8 mouse cellular contexts compared by ENCODE assay signal in the genomic region with DNA sequence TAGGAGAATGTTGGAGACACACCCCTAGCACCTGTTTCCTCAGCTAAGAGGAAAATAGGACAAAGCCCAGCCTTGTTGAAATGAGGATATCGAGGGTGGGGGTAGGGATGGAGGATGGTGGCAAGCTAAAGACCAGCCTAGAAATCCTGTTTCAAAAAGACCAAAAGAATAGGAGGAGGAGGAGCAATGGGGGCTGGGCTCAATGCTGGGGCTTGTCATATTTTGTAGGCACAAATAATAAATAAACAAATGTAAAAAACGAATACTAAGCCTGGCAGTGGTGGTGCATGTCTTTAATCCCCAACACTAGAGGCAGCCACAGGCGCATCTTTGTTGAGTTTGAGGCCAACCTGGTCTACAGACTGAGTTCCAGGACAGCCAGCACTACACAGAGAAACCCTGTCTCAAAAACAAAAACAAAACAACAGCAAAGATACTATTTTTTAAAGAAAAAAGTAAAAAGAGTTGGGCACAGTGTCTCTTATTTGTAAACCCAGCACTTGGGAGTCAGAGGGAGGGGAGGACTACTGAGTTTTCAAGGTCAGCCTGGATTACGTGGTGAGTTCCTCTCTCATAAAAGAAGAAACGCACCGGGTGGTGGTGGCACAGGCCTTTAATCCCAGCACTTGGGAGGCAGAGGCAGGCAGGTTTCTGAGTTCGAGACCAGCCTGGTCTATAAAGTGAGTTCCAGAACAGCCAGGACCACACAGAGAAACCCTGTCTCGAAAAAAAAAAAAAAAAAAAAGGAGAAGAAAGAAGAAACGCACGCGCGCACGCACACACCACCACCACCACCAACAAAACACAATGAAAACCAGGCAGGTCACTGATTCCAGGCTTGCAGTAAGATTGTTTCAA. TPM values are rescaled to one million over a fixed set of nuclear protein-coding genes. Genes with fewer than 3 reads are reported as not detected.
DNase-seq lines count a peak whose midpoint lies in the region; ATAC-seq and TF ChIP-seq lines count a peak whose summit lies in the region.

No protein-coding gene starts in this region.

- H3K9me3 ChIP-seq in kidney, embryonic 14.5 days (ENCODE audit: control insufficient read depth, low read length): no peaks in the 10 kb centered on the region
- no peaks in the 10 kb centered on the region for H3K9me3 ChIP-seq in forebrain, postnatal 0 days (ENCODE audit: low read length)
- no peaks in the 10 kb centered on the region for H3K9me3 ChIP-seq in midbrain, embryonic 10.5 days (replicated peaks)

- peak overlapping the region; percentile 58 for H3K4me3 ChIP-seq in kidney, embryonic 14.5 days (ENCODE audit: low read length)
- H3K4me3 ChIP-seq in bone marrow, adult 2 months (replicated peaks; ENCODE audit: control insufficient read depth, low read depth, low read length): peak overlapping the region; percentile 20
- H3K4me3 ChIP-seq in forebrain, postnatal 0 days (ENCODE audit: low read depth, low read length): peak overlapping the region; percentile 49
- peak overlapping the region; percentile 58 for H3K4me3 ChIP-seq in midbrain, embryonic 10.5 days

- H3K27me3 ChIP-seq in kidney, embryonic 14.5 days (ENCODE audit: control insufficient read depth, insufficient read depth, low read length): no peaks in the 10 kb centered on the region
- H3K27me3 ChIP-seq in forebrain, postnatal 0 days (ENCODE audit: insufficient read depth, low read length): no peaks in the 10 kb centered on the region
- peaks cover 17% of the 10 kb centered on the region for H3K27me3 ChIP-seq in midbrain, embryonic 10.5 days (ENCODE audit: low read depth, poor library complexity, severe bottlenecking)

- H3K36me3 ChIP-seq in kidney, embryonic 14.5 days (ENCODE audit: control insufficient read depth, insufficient read depth, low read length): peaks cover 19% of the 10 kb centered on the region
- H3K36me3 ChIP-seq in forebrain, postnatal 0 days (ENCODE audit: insufficient read depth): peaks cover 14% of the 10 kb centered on the region
- H3K36me3 ChIP-seq in midbrain, embryonic 10.5 days: peaks cover 24% of the 10 kb centered on the region

- no peak for TF ChIP-seq CTCF in bone marrow, adult 2 months (IDR thresholded peaks at IDR 0.05; ENCODE audit: control insufficient read depth, insufficient read depth, low read length)
- no peak for TF ChIP-seq CTCF in forebrain, postnatal 0 days (IDR thresholded peaks at IDR 0.05; ENCODE audit: low read depth)

- H3K9ac ChIP-seq in kidney, embryonic 14.5 days (ENCODE audit: low read depth, low read length): peak overlapping the region; percentile 65; the same call in 1 of the 2 replicates
- peak overlapping the region; percentile 51 for H3K9ac ChIP-seq in forebrain, postnatal 0 days

- 85% methylated on average over 13 of the region's 13 CpGs for WGBS in kidney, embryonic 14.5 days
- WGBS in bone marrow, adult 2 months: 75% methylated on average over 13 of the region's 13 CpGs
- whole genome bisulfite sequencing in forebrain, postnatal 0 days: 82% methylated on average over 13 of the region's 13 CpGs
- WGBS in midbrain, embryonic 10.5 days: 86% methylated on average over 13 of the region's 13 CpGs

- peak overlapping the region; percentile 20; the same call in 1 of the 2 replicates for H3K27ac ChIP-seq in kidney, embryonic 14.5 days (ENCODE audit: low read depth, low read length)
- H3K27ac ChIP-seq in bone marrow, adult 2 months (ENCODE audit: control insufficient read depth, insufficient read depth, low read depth, low read length, poor library complexity): 0 out of 2 replicates have a peak overlapping the region, but pooled peaks have one; percentile 3
- peak overlapping the region; percentile 93 for H3K27ac ChIP-seq in forebrain, postnatal 0 days (ENCODE audit: low read depth, low read length)
- H3K27ac ChIP-seq in midbrain, embryonic 10.5 days (replicated peaks): peak overlapping the region; percentile 89

- no peak for DNase-seq in kidney, postnatal 14 days
- no peak for DNase-seq in forebrain, postnatal 0 days
- no peak for DNase-seq in midbrain, embryonic 10.5 days (ENCODE audit: low spot score)
- DNase-seq in adrenal gland, postnatal 36 days: no peak
- DNase-seq in left cerebral cortex, adult 9 months (ENCODE audit: low spot score in 2 of 2): no peak

- 0 out of 2 replicates have a peak, but pooled peaks cover 9% of the 10 kb centered on the region for H3K4me1 ChIP-seq in kidney, embryonic 14.5 days (ENCODE audit: control insufficient read depth, insufficient read depth, low read length)
- peaks cover 1% of the 10 kb centered on the region; the same call in 1 of the 2 replicates for H3K4me1 ChIP-seq in bone marrow, adult 2 months (ENCODE audit: control insufficient read depth, insufficient read depth, low read length)
- H3K4me1 ChIP-seq in forebrain, postnatal 0 days (ENCODE audit: insufficient read depth): peaks cover 12% of the 10 kb centered on the region
- H3K4me1 ChIP-seq in midbrain, embryonic 10.5 days: peaks cover 40% of the 10 kb centered on the region

- no peak for ATAC-seq in kidney, embryonic 14.5 days (ENCODE audit: low FRiP score, low TSS enrichment)
- ATAC-seq in forebrain, postnatal 0 days: no peak
- ATAC-seq in erythroid progenitor cell, adult 5-6 weeks (replicated peaks; ENCODE audit: low FRiP score, poor library complexity, severe bottlenecking): no peak

- peak overlapping the region; percentile 62 for H3K4me2 ChIP-seq in kidney, embryonic 14.5 days (replicated peaks; ENCODE audit: low read depth, low read length)
- H3K4me2 ChIP-seq in forebrain, postnatal 0 days (ENCODE audit: low read depth): peak overlapping the region; percentile 55

- TF ChIP-seq POLR2A in bone marrow, adult 2 months (IDR thresholded peaks at IDR 0.05; ENCODE audit: borderline replicate concordance, control insufficient read depth, low read depth, low read length): no peak

RNA-seq across cellular contexts. Expression of a gene that starts 0.9 kb away (rescaled TPM):
- polyA plus RNA-seq in kidney, embryonic 14.5 days (2014; fragmentation: Nextera tagmentation; extraction: Ambion mirVana): 24.3 and 27.9 TPM in 2 replicates
- 9.3 and 12.3 TPM in 2 replicates for polyA plus RNA-seq in bone marrow, adult 2 months (2011; ENCODE audit: insufficient read depth, insufficient read length, low replicate concordance, missing spikeins)
- 12.9 and 15.2 TPM in 2 replicates for total RNA-seq in forebrain, postnatal 0 days (2014; rRNA removed)
- 12.9 and 15.2 TPM in 2 replicates for polyA plus RNA-seq in forebrain, postnatal 0 days (2015; fragmentation: Nextera tagmentation; extraction: Ambion mirVana)
- 31.0 and 34.0 TPM in 2 replicates for polyA plus RNA-seq in midbrain, embryonic 10.5 days (2016; fragmentation: Nextera tagmentation; extraction: Ambion mirVana)
- total RNA-seq in erythroid progenitor cell, adult 5-6 weeks (2015; ENCODE audit: low replicate concordance): 3.8 and 5.4 TPM in 2 replicates
- 1.7 and 5.4 TPM in 2 replicates for total RNA-seq in erythroid progenitor cell, adult 5-6 weeks (2017; ENCODE audit: low replicate concordance)
- 10 to 100 TPM; 13.1 to 15.8 TPM for total RNA-seq in adrenal gland, postnatal 36 days (2021)

RNA-seq across cellular contexts. Expression of a gene that starts 5.5 kb away (rescaled TPM):
- polyA plus RNA-seq in kidney, embryonic 14.5 days (2014; fragmentation: Nextera tagmentation; extraction: Ambion mirVana): 2.0 and 2.2 TPM in 2 replicates
- polyA plus RNA-seq in bone marrow, adult 2 months (2011; ENCODE audit: insufficient read depth, insufficient read length, low replicate concordance, missing spikeins): 8.5 and 34.4 TPM in 2 replicates
- total RNA-seq in forebrain, postnatal 0 days (2014; rRNA removed): 2.1 and 3.4 TPM in 2 replicates
- polyA plus RNA-seq in forebrain, postnatal 0 days (2015; fragmentation: Nextera tagmentation; extraction: Ambion mirVana): 6.4 and 7.7 TPM in 2 replicates
- 2.1 and 2.3 TPM in 2 replicates for polyA plus RNA-seq in midbrain, embryonic 10.5 days (2016; fragmentation: Nextera tagmentation; extraction: Ambion mirVana)
- 5.4 and 6.8 TPM in 2 replicates for total RNA-seq in erythroid progenitor cell, adult 5-6 weeks (2015; ENCODE audit: low replicate concordance)
- 4.0 and 16.4 TPM in 2 replicates for total RNA-seq in erythroid progenitor cell, adult 5-6 weeks (2017; ENCODE audit: low replicate concordance)
- 1 to 10 TPM; 1.1 to 1.5 TPM for total RNA-seq in adrenal gland, postnatal 36 days (2021)

RNA-seq across cellular contexts. Expression of a gene that starts 8.7 kb away (rescaled TPM):
- 6.8 and 6.9 TPM in 2 replicates for polyA plus RNA-seq in kidney, embryonic 14.5 days (2014; fragmentation: Nextera tagmentation; extraction: Ambion mirVana)
- polyA plus RNA-seq in bone marrow, adult 2 months (2011; ENCODE audit: insufficient read depth, insufficient read length, low replicate concordance, missing spikeins): 1.4 TPM in 1 of 2 replicates, not detected in the other
- 5.7 and 6.5 TPM in 2 replicates for total RNA-seq in forebrain, postnatal 0 days (2014; rRNA removed)
- 5.4 and 6.0 TPM in 2 replicates for polyA plus RNA-seq in forebrain, postnatal 0 days (2015; fragmentation: Nextera tagmentation; extraction: Ambion mirVana)
- 5.4 and 5.8 TPM in 2 replicates for polyA plus RNA-seq in midbrain, embryonic 10.5 days (2016; fragmentation: Nextera tagmentation; extraction: Ambion mirVana)
- total RNA-seq in erythroid progenitor cell, adult 5-6 weeks (2015; ENCODE audit: low replicate concordance): 1.4 TPM in 1 of 2 replicates, not detected in the other
- total RNA-seq in erythroid progenitor cell, adult 5-6 weeks (2017; ENCODE audit: low replicate concordance): 1.2 and 6.4 TPM in 2 replicates
- total RNA-seq in adrenal gland, postnatal 36 days (2021): 1 to 10 TPM; 3.3 to 4.0 TPM

RNA-seq across cellular contexts. Expression of a gene that starts 12.3 kb away (rescaled TPM):
- 22.3 and 27.0 TPM in 2 replicates for polyA plus RNA-seq in kidney, embryonic 14.5 days (2014; fragmentation: Nextera tagmentation; extraction: Ambion mirVana)
- polyA plus RNA-seq in bone marrow, adult 2 months (2011; ENCODE audit: insufficient read depth, insufficient read length, low replicate concordance, missing spikeins): 1.6 TPM in 1 of 2 replicates, not detected in the other
- total RNA-seq in forebrain, postnatal 0 days (2014; rRNA removed): 124 and 152 TPM in 2 replicates
- 106 and 116 TPM in 2 replicates for polyA plus RNA-seq in forebrain, postnatal 0 days (2015; fragmentation: Nextera tagmentation; extraction: Ambion mirVana)
- 68.4 and 103 TPM in 2 replicates for polyA plus RNA-seq in midbrain, embryonic 10.5 days (2016; fragmentation: Nextera tagmentation; extraction: Ambion mirVana)
- total RNA-seq in erythroid progenitor cell, adult 5-6 weeks (2015; ENCODE audit: low replicate concordance): not detected in 2 replicates
- not detected in 2 replicates for total RNA-seq in erythroid progenitor cell, adult 5-6 weeks (2017; ENCODE audit: low replicate concordance)
- total RNA-seq in adrenal gland, postnatal 36 days (2021): under 1 TPM; 0.50 to 0.99 TPM

RNA-seq across cellular contexts. Expression of a gene that starts 28.4 kb away (rescaled TPM):
- 20.7 and 25.7 TPM in 2 replicates for polyA plus RNA-seq in kidney, embryonic 14.5 days (2014; fragmentation: Nextera tagmentation; extraction: Ambion mirVana)
- polyA plus RNA-seq in bone marrow, adult 2 months (2011; ENCODE audit: insufficient read depth, insufficient read length, low replicate concordance, missing spikeins): not detected in 2 replicates
- 106 and 113 TPM in 2 replicates for total RNA-seq in forebrain, postnatal 0 days (2014; rRNA removed)
- 162 and 169 TPM in 2 replicates for polyA plus RNA-seq in forebrain, postnatal 0 days (2015; fragmentation: Nextera tagmentation; extraction: Ambion mirVana)
- 78.4 and 95.0 TPM in 2 replicates for polyA plus RNA-seq in midbrain, embryonic 10.5 days (2016; fragmentation: Nextera tagmentation; extraction: Ambion mirVana)
- total RNA-seq in erythroid progenitor cell, adult 5-6 weeks (2015; ENCODE audit: low replicate concordance): not detected in 2 replicates
- total RNA-seq in erythroid progenitor cell, adult 5-6 weeks (2017; ENCODE audit: low replicate concordance): not detected in 2 replicates
- 1 to 10 TPM; 1.1 to 1.3 TPM for total RNA-seq in adrenal gland, postnatal 36 days (2021)

Comparison
In these comparisons a context has a peak if more than half of its experiments do, and no peak if none do; other contexts are left out.
1. H3K27ac ChIP-seq: peak in every context shown above with its lines; median percentile 93 in forebrain, postnatal 0 days; 89 in midbrain, embryonic 10.5 days; 20 in kidney, embryonic 14.5 days; 3 in bone marrow, adult 2 months.